Mouse (Mus musculus): Measurements from ENCODE around the gene Cisd1. TPM values are rescaled to one million over a fixed set of nuclear protein-coding genes. Genes with fewer than 3 reads are reported as not detected.

The Cisd1 gene
- total and polyA plus RNA-seq, 2 experiments from 2014 or later, result 170 to 403 TPM

GRCm38 (mm10) chr10:71326123-71326522 is 18.6 kb downstream of the Cisd1 start:
- Histone ChIP-seq H3K4me3 (ENCODE audit: low read depth, low read length) (no peak overlapping the region), H3K9ac (replicated peaks; ENCODE audit: low read depth, low read length) (no peak overlapping the region), H3K4me1 (ENCODE audit: control insufficient read depth, insufficient read depth) (no peaks in the 10 kb centered on the region), H3K27ac (ENCODE audit: low read depth) (no peak overlapping the region), H3K36me3 (replicated peaks; ENCODE audit: control insufficient read depth, insufficient read depth, low read length) (peaks cover 25% of the 10 kb centered on the region), H3K27me3 (ENCODE audit: control insufficient read depth, insufficient read depth, low read length) (no peaks in the 10 kb centered on the region), H3K4me2 (ENCODE audit: low read depth, low read length) (no peak overlapping the region), H3K9me3 (replicated peaks; ENCODE audit: control insufficient read depth, low read length) (no peaks in the 10 kb centered on the region)
- no peak for TF ChIP-seq CTCF (IDR thresholded peaks at IDR 0.05; ENCODE audit: low read depth)
- no peak for TF ChIP-seq EP300 (IDR thresholded peaks at IDR 0.05; ENCODE audit: low read depth)
- ATAC-seq (ENCODE audit: insufficient read depth, low read depth) (no peak), DNase-seq (ENCODE audit: low spot score) (no peak)
- WGBS, result 60% methylated on average over 7 of the region's 7 CpGs

- no peak overlapping the region for H3K4me2 ChIP-seq (ENCODE audit: low read depth, low read length)
- no peaks in the 10 kb centered on the region for H3K4me1 ChIP-seq (ENCODE audit: control insufficient read depth, insufficient read depth)
- H3K4me3 ChIP-seq (ENCODE audit: low read depth, low read length), result no peak overlapping the region
- 0 out of 2 replicates have a peak, but pooled peaks cover under 1% of the 10 kb centered on the region for H3K36me3 ChIP-seq (replicated peaks; ENCODE audit: control insufficient read depth, insufficient read depth, low read length)
- H3K9ac ChIP-seq (replicated peaks; ENCODE audit: low read depth, low read length), result no peak overlapping the region
- ATAC-seq (ENCODE audit: insufficient read depth, low read depth), result no peak
- WGBS, result 80% methylated on average over 8 of the region's 8 CpGs
- H3K27me3 ChIP-seq (ENCODE audit: control insufficient read depth, insufficient read depth, low read length), result no peaks in the 10 kb centered on the region
- no peak overlapping the region for H3K27ac ChIP-seq (ENCODE audit: low read depth)
- no peaks in the 10 kb centered on the region for H3K9me3 ChIP-seq (replicated peaks; ENCODE audit: control insufficient read depth, low read length)
- DNase-seq (ENCODE audit: low spot score), result no peak
- TF ChIP-seq CTCF (IDR thresholded peaks at IDR 0.05; ENCODE audit: low read depth) (no peak), EP300 (IDR thresholded peaks at IDR 0.05; ENCODE audit: low read depth) (no peak)
These were observed 21.1 kb downstream of the Cisd1 start for GRCm38 (mm10) chr10:71323669-71324068.

- DNase-seq (ENCODE audit: low spot score) (no peak), ATAC-seq (ENCODE audit: insufficient read depth, low read depth) (no peak)
- no peak for TF ChIP-seq EP300 (IDR thresholded peaks at IDR 0.05; ENCODE audit: low read depth)
- TF ChIP-seq CTCF (IDR thresholded peaks at IDR 0.05; ENCODE audit: low read depth), result no peak
These were observed 28.3 kb downstream of the Cisd1 start for GRCm38 (mm10) chr10:71316497-71316896.

GRCm38 (mm10) chr10:71316056-71316455 is 28.7 kb downstream of the Cisd1 start:
- 62% methylated on average over 11 of the region's 11 CpGs for WGBS
- Histone ChIP-seq H3K36me3 (replicated peaks; ENCODE audit: control insufficient read depth, insufficient read depth, low read length) (no peaks in the 10 kb centered on the region), H3K27ac (ENCODE audit: low read depth) (no peak overlapping the region), H3K4me3 (ENCODE audit: low read depth, low read length) (no peak overlapping the region), H3K27me3 (ENCODE audit: control insufficient read depth, insufficient read depth, low read length) (no peaks in the 10 kb centered on the region), H3K4me1 (ENCODE audit: control insufficient read depth, insufficient read depth) (no peaks in the 10 kb centered on the region), H3K4me2 (ENCODE audit: low read depth, low read length) (no peak overlapping the region), H3K9ac (replicated peaks; ENCODE audit: low read depth, low read length) (no peak overlapping the region), H3K9me3 (replicated peaks; ENCODE audit: control insufficient read depth, low read length) (no peaks in the 10 kb centered on the region)
- ATAC-seq (ENCODE audit: insufficient read depth, low read depth), result no peak
- no peak for DNase-seq (ENCODE audit: low spot score)
- TF ChIP-seq EP300 (IDR thresholded peaks at IDR 0.05; ENCODE audit: low read depth) (no peak), CTCF (IDR thresholded peaks at IDR 0.05; ENCODE audit: low read depth) (no peak)

More at GRCm38 (mm10) chr10:71316497-71316896, 28.3 kb downstream of the Cisd1 start:
- Histone ChIP-seq H3K9ac (replicated peaks; ENCODE audit: low read depth, low read length) (no peak overlapping the region), H3K4me3 (ENCODE audit: low read depth, low read length) (no peak overlapping the region), H3K27ac (ENCODE audit: low read depth) (no peak overlapping the region), H3K9me3 (replicated peaks; ENCODE audit: control insufficient read depth, low read length) (no peaks in the 10 kb centered on the region), H3K36me3 (replicated peaks; ENCODE audit: control insufficient read depth, insufficient read depth, low read length) (no peaks in the 10 kb centered on the region), H3K27me3 (ENCODE audit: control insufficient read depth, insufficient read depth, low read length) (no peaks in the 10 kb centered on the region), H3K4me1 (ENCODE audit: control insufficient read depth, insufficient read depth) (no peaks in the 10 kb centered on the region), H3K4me2 (ENCODE audit: low read depth, low read length) (no peak overlapping the region)
- 54% methylated on average over 7 of the region's 7 CpGs for WGBS

GRCm38 (mm10) chr10:71314596-71314995 is 30.2 kb downstream of the Cisd1 start:
- no peak for TF ChIP-seq EP300 (IDR thresholded peaks at IDR 0.05; ENCODE audit: low read depth)
- no peak for TF ChIP-seq CTCF (IDR thresholded peaks at IDR 0.05; ENCODE audit: low read depth)
- no peaks in the 10 kb centered on the region for H3K4me1 ChIP-seq (ENCODE audit: control insufficient read depth, insufficient read depth)
- H3K36me3 ChIP-seq (replicated peaks; ENCODE audit: control insufficient read depth, insufficient read depth, low read length), result no peaks in the 10 kb centered on the region
- ATAC-seq (ENCODE audit: insufficient read depth, low read depth) (no peak), DNase-seq (ENCODE audit: low spot score) (no peak)
- H3K27me3 ChIP-seq (ENCODE audit: control insufficient read depth, insufficient read depth, low read length), result no peaks in the 10 kb centered on the region
- no peak overlapping the region for H3K27ac ChIP-seq (ENCODE audit: low read depth)
- no peak overlapping the region for H3K9ac ChIP-seq (replicated peaks; ENCODE audit: low read depth, low read length)
- no peak overlapping the region for H3K4me3 ChIP-seq (ENCODE audit: low read depth, low read length)
- no peaks in the 10 kb centered on the region for H3K9me3 ChIP-seq (replicated peaks; ENCODE audit: control insufficient read depth, low read length)
- no peak overlapping the region for H3K4me2 ChIP-seq (ENCODE audit: low read depth, low read length)
- 66% methylated on average over 3 of the region's 3 CpGs for WGBS

GRCm38 (mm10) chr10:71310288-71310687 is 34.5 kb downstream of the Cisd1 start:
- no peak overlapping the region for H3K4me3 ChIP-seq (ENCODE audit: low read depth, low read length)
- no peak overlapping the region for H3K9ac ChIP-seq (replicated peaks; ENCODE audit: low read depth, low read length)
- H3K9me3 ChIP-seq (replicated peaks; ENCODE audit: control insufficient read depth, low read length), result no peaks in the 10 kb centered on the region
- DNase-seq (ENCODE audit: low spot score) (no peak), ATAC-seq (ENCODE audit: insufficient read depth, low read depth) (no peak)
- no peak overlapping the region for H3K27ac ChIP-seq (ENCODE audit: low read depth)
- no peaks in the 10 kb centered on the region for H3K36me3 ChIP-seq (replicated peaks; ENCODE audit: control insufficient read depth, insufficient read depth, low read length)
- 64% methylated on average over 3 of the region's 3 CpGs for WGBS
- TF ChIP-seq CTCF (IDR thresholded peaks at IDR 0.05; ENCODE audit: low read depth) (no peak), EP300 (IDR thresholded peaks at IDR 0.05; ENCODE audit: low read depth) (no peak)
- H3K4me2 ChIP-seq (ENCODE audit: low read depth, low read length), result no peak overlapping the region
- no peaks in the 10 kb centered on the region for H3K27me3 ChIP-seq (ENCODE audit: control insufficient read depth, insufficient read depth, low read length)
- H3K4me1 ChIP-seq (ENCODE audit: control insufficient read depth, insufficient read depth), result no peaks in the 10 kb centered on the region
